Mouse (Mus musculus) liver, embryonic 14.5 days (tissue): ENCODE measurements around the gene Apoc4. TPM values are rescaled to one million over a fixed set of nuclear protein-coding genes. Genes with fewer than 3 reads are reported as not detected.
A peak's percentile ranks its signal among the peaks of the same experiment; 100 is the strongest.

Experiments used
- ATAC-seq: fragments of 200-750 bp; cut with Nextera tagmentation; 2 replicates; pipeline ENCODE4 v1.8.0; 2017; ENCODE audit warnings: moderate number of reproducible peaks, mild to moderate bottlenecking, moderate library complexity; ENCODE audit not compliant: insufficient read depth
- DNase-seq, 3 experiments: peaks; one replicate each; pipeline ENCODE4 v3.0.0-alpha.2; 2012 to 2013; ENCODE audit warnings: low read depth in 3 of 3, low spot score in 3 of 3
- H3K27ac ChIP-seq: fragments of 300-500 bp; sonication (generic); 2 replicates; pipeline ENCODE4 v1.5.1; 2014; ENCODE audit warnings: moderate library complexity, mild to moderate bottlenecking, control low read depth, inconsistent platforms
- H3K27me3 ChIP-seq: fragments of 300-500 bp; sonication (generic); 2 replicates; pipeline ENCODE4 v1.6.1; 2014; ENCODE audit warnings: mild to moderate bottlenecking, low read length, moderate library complexity; ENCODE audit not compliant: control insufficient read depth, insufficient read depth
- H3K36me3 ChIP-seq: fragments of 300-500 bp; sonication (generic); replicated peaks from 2 replicates; pipeline ENCODE4 v1.6.1; 2014; ENCODE audit warnings: low read depth; ENCODE audit not compliant: control insufficient read depth, insufficient read depth
- H3K4me1 ChIP-seq, 2 experiments: fragments of 200-500 bp in 1 of 2; fragments of 300-500 bp in 1 of 2; sonication (generic) in 1 of 2; replicated peaks; 2 replicates each; pipeline ENCODE4 v1.6.1; 2012 to 2014; ENCODE audit warnings: antibody characterized with exemption in 1 of 2, inconsistent platforms in 1 of 2, low read length in 1 of 2; ENCODE audit not compliant: control insufficient read depth in 2 of 2, insufficient read depth in 2 of 2
- H3K4me2 ChIP-seq: fragments of 300-500 bp; sonication (generic); 2 replicates; pipeline ENCODE4 v1.6.1; 2014; ENCODE audit warnings: low read depth, mild to moderate bottlenecking, control low read depth, moderate library complexity
- H3K4me3 ChIP-seq, 2 experiments: fragments of 200-500 bp in 1 of 2; fragments of 300-500 bp in 1 of 2; sonication (generic) in 1 of 2; 2 replicates each; pipeline ENCODE4 v1.5.1; 2012 to 2014; ENCODE audit warnings: low read depth in 2 of 2, low read length in 2 of 2, mild to moderate bottlenecking in 2 of 2, control low read depth in 1 of 2, inconsistent platforms in 1 of 2, moderate library complexity in 1 of 2; ENCODE audit not compliant: insufficient read depth in 1 of 2
- H3K9ac ChIP-seq: fragments of 300-500 bp; sonication (generic); replicated peaks from 2 replicates; pipeline ENCODE4 v1.6.1; 2014; ENCODE audit warnings: mild to moderate bottlenecking, control low read depth, moderate library complexity
- H3K9me3 ChIP-seq: fragments of 300-500 bp; sonication (generic); 2 replicates; pipeline ENCODE4 v1.6.1; 2016; ENCODE audit warnings: low read length, mixed read lengths; ENCODE audit not compliant: control insufficient read depth
- CTCF ChIP-seq: IDR thresholded peaks from 2 replicates; pipeline ENCODE4 v1.5.1; 2016; ENCODE audit warnings: antibody characterized with exemption, low read depth, control low read depth
- EP300 ChIP-seq: IDR thresholded peaks from 2 replicates; pipeline ENCODE4 v1.6.1; 2016; ENCODE audit warnings: antibody characterized with exemption, low read depth
- WGBS: fragments of 180-500 bp; shearing (Covaris S2); extraction: QIAGEN DNeasy Blood & Tissue Kit; methylation state at CpG from one replicate; pipeline ENCODE4 v1.1.7; 2014; ENCODE audit not compliant: insufficient replicate concordance; 5-methylcytosine and 5-hydroxymethylcytosine counted together
- polyA plus RNA-seq, 2 experiments: library from polyadenylated mRNA; depleted of rRNA in 1 of 2; stranded (reverse) in 1 of 2; unstranded in 1 of 2; fragments of >200 nt; fragmentation: Nextera tagmentation in 1 of 2; extraction: Ambion mirVana in 1 of 2; gene quantifications; 2 replicates each; pipeline versions ENCODE4 v1.2.1 to v1.2.3; 2012 to 2014

Apoc4 gene
- polyA plus RNA-seq, 2 experiments, result 90.9 to 200 TPM

GRCm38 (mm10) chr7:19671511-19671910, 9.8 kb downstream of the Apoc4 start:
- H3K36me3 ChIP-seq, result no peaks in the 10 kb centered on the region
- no peak for TF ChIP-seq EP300
- TF ChIP-seq CTCF, result no peak
- H3K9ac ChIP-seq, result no peak overlapping the region
- no peak for DNase-seq
- no peak overlapping the region for H3K4me2 ChIP-seq
- H3K27me3 ChIP-seq, result no peaks in the 10 kb centered on the region
- no peak for ATAC-seq
- H3K4me3 ChIP-seq, result no peak overlapping the region
- H3K9me3 ChIP-seq, result no peaks in the 10 kb centered on the region
- 70% methylated on average over 10 of the region's 10 CpGs for WGBS
- no peak overlapping the region for H3K27ac ChIP-seq
- H3K4me1 ChIP-seq, result peaks cover 0 to 7% of the 10 kb centered on the region in 2 experiments; a peak in 2 of 4 replicates

DNA sequence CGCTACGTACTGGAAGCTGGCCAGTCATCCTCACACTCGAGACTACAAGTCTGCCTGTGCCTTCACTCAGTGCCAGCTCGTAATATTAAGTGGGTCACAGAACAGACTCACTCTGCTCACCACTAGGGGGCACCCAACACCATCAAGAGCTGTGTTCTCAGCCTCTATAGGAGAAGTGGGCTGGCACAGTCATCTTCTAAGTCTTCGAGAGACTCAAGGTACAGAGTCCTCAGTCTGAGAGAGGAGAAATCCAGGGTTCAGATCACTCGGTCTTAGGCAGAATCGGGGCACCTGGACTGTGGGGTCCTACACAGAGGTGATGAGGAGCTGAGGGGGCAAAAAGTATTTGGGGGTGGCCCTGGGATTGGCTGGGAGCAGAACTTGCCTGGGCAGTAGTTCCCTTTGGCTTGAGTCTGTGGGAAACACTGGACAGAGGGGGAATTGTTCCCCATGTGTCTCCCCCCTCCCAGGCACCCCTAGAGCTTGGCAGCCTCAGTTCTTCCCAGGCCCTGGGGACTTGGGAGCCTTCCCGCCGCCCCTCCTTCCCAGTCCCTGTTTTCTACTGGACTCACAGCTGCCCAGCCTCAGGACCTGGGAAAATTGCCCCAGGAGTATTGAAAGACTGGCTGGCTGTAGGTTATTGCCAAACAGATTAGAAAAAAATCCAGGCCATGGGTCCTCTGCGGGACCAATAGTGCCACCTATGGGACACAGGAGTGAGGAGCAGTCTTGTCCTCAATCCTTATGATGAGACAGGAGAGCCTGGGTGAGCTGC, 12.1 kb downstream of the Apoc4 start:
- DNase-seq (peak; percentile 77 to 84 (median 79)), ATAC-seq (peak; percentile 45)
- WGBS, result 5% methylated on average over 10 of the region's 10 CpGs
- Histone ChIP-seq H3K4me3 (no peak overlapping the region), H3K9me3 (no peaks in the 10 kb centered on the region), H3K4me2 (peak overlapping the region; percentile 43), H3K27me3 (no peaks in the 10 kb centered on the region), H3K36me3 (no peaks in the 10 kb centered on the region), H3K9ac (no peak overlapping the region), H3K27ac (no peak overlapping the region; the same call in 1 of the 2 replicates), H3K4me1 (peaks cover 7 to 11% of the 10 kb centered on the region in 2 experiments)
- peak; percentile 98 for TF ChIP-seq CTCF
- TF ChIP-seq EP300, result no peak

DNA sequence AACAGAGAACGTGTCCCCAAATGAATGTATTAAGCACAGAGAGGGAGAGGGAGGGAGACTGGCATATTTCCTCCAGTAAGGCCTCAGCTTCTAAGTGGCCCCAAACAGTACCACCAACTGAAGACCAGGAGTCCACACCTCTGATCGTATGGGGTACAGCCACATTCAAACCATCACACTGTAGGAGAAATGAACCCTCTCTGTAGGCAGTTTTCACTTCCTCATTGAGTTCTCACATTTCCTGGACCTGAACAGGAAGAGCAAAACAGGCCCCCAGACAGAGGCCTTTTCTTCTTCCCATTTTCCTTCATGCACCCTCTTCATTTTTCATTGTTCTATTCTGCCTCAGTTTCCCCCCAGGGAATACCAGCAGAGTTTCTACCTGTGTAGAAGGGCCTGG, 13.8 kb downstream of the Apoc4 start:
- no peak overlapping the region for H3K27ac ChIP-seq
- 66% methylated on average over 2 of the region's 2 CpGs for WGBS
- TF ChIP-seq EP300, result no peak

DNA sequence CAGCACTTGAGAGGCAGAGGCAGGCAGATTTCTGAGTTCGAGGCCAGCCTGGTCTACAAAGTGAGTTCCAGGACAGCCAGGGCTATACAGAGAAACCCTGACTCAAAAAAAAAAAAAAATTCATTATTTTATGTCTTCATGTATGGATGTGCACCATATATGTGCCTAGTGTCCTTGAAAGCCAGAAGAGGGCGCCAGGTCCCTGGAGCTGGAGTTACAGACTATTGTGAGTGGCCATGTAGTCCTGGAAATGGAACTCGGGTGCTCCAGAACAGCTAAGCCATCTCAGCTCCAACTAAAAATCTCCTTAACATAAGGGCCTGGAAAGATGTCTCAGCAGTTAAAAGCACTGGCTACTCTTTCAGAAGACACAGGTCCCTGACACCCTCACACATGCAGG, 14.5 kb downstream of the Apoc4 start:
- Histone ChIP-seq H3K4me3 (no peak overlapping the region), H3K27me3 (no peaks in the 10 kb centered on the region), H3K27ac (no peak overlapping the region), H3K36me3 (peaks cover 5% of the 10 kb centered on the region), H3K9ac (no peak overlapping the region), H3K4me2 (no peak overlapping the region), H3K4me1 (peaks cover 14 to 19% of the 10 kb centered on the region in 2 experiments), H3K9me3 (no peaks in the 10 kb centered on the region)
- DNase-seq (no peak), ATAC-seq (no peak)
- TF ChIP-seq CTCF (peak; percentile 52), EP300 (no peak)
- WGBS, result 53% methylated on average over 3 of the region's 3 CpGs

More for the DNA sequence above, 13.8 kb downstream of the Apoc4 start:
- no peak for ATAC-seq
- no peaks in the 10 kb centered on the region for H3K27me3 ChIP-seq
- peaks cover 2% of the 10 kb centered on the region; the same call in 1 of the 2 replicates for H3K36me3 ChIP-seq
- H3K4me1 ChIP-seq, result peaks cover 14 to 19% of the 10 kb centered on the region in 2 experiments
- H3K4me2 ChIP-seq, result no peak overlapping the region
- H3K9me3 ChIP-seq, result no peaks in the 10 kb centered on the region
- no peak overlapping the region for H3K4me3 ChIP-seq
- no peak overlapping the region for H3K9ac ChIP-seq
- no peak for DNase-seq

DNA sequence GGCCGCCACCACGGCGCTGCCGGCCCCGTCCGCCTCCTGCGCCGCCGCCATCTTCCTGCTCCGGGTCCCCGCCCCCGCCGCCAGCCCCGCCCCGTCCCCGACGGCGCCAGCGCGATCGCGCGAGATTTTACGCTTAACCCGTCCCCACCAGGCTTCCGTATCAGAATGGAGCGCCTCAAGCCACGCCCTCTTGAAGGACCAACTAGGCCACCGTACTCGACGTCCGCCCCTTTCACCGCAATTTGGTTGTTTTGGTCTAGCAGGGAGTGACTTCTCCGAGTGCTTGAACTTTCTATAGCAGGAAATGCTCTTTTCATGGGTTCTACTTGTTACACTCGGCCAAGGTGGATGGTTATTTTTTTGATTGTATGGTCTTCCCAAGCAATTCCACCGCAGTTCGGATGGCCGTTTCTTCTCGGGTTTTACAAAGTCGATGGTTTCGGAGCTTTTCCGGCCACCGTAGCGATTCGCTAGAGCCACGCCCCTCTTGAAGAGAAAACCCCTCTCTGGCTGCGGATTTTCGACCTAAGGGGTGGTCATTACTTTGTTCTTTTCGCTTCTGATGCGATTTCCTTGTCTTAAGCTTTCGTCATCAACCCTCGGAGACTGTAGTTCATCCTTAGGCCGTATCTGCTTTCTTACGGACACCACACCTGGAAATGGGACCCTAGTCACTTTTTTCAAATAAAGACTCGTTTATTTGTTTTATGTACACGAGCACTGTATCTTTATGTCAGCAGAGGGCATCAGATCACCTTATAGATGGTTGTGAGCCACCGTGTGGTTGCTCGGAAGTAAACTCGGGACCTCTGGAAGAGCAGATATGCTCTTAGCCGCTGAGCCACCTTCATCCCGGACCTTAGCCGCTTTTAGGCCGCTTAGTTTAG, 16.1 kb downstream of the Apoc4 start, which contains the start of gene Clptm1:
TSS of gene Clptm1 (minus strand) at position 79 of the 887 bp plus-strand sequence.
- H3K9ac ChIP-seq, result peak within 1 kb of the TSS; percentile 87
- peak within 1 kb of the TSS; percentile 94 for H3K27ac ChIP-seq
- no peaks in the 10 kb centered on the region for H3K9me3 ChIP-seq
- ATAC-seq (peak; percentile 84), DNase-seq (peak; percentile 95 to 97 (median 96))
- WGBS, result under 1% methylated on average over 63 of the region's 63 CpGs
- peak within 1 kb of the TSS; percentile 94 for H3K4me2 ChIP-seq
- no peaks in the 10 kb centered on the region for H3K27me3 ChIP-seq
- peak within 1 kb of the TSS; percentile 91 to 96 for H3K4me3 ChIP-seq
- peaks cover 5% of the 10 kb centered on the region for H3K36me3 ChIP-seq
- TF ChIP-seq EP300, result peak; percentile 72
- TF ChIP-seq CTCF, result peak; percentile 62
- peaks cover 14 to 19% of the 10 kb centered on the region in 2 experiments for H3K4me1 ChIP-seq
